Mouse (Mus musculus) heart, adult 2 months (tissue): ENCODE results near the gene Cst9.

Experiments used
- CTCF ChIP-seq: fragments of 200-600 bp; IDR thresholded peaks from 2 replicates; pipeline ENCODE4 v1.8.1; 2022; ENCODE audit warnings: antibody characterized with exemption, mild to moderate bottlenecking, moderate library complexity
- POLR2A ChIP-seq: fragments of 200-500 bp; IDR thresholded peaks from 2 replicates; pipeline ENCODE4 v1.6.1; 2011; ENCODE audit warnings: mild to moderate bottlenecking, low read depth, low read length, control low read depth; ENCODE audit not compliant: insufficient read depth

DNA sequence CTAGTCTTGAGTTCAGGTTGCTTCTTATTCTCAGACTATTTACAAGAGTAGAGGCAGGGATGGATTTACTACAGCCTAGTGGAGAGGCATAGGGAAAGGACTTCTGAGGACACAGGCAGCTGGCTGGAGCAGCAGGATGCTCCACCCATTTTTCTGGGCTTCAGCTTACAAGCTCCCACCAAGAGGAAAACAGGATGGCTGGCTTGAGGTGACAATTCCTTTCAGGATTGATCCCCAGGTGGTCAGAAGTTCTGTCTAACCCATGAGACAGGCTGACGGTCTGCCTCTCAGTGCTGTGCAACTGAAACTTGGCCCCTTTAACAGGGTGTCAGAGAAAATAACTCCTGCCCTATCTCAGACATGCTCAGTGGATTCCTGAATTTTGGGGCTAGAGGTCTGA lies 44.3 kb downstream of the Cst9 start:
- TF ChIP-seq CTCF (peak; percentile 30), POLR2A (peak; percentile 60)
